ENCODE assay signal across 14 mouse cellular contexts in the genomic region with DNA sequence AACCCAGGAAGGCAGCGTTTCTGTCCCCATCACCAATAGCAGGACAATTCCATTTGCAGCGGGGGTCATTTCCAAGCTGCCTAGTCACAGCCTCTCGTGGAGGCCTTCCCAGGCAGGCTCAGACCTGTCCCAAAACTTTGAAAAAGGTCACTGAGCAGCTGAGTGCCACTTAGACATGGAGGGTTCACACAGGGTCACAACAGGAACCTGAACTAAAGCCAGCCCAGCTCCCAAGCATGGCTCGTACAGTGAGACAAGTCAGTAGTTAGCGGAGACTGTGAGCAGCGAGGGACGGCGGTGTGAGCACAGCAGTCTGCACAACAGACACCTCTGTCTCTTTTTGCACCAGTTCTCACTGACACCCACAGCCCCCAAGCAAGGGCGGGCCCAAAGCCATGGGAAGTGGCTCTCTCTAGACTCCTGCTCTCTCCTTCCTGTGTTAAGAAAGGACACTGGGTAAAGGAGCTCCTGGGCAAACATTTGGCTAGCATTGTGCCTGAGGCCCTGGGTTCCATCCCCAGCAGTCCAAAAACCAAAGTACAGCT. TPM values are rescaled to one million over a fixed set of nuclear protein-coding genes. Genes with fewer than 3 reads are reported as not detected.
DNase-seq lines count a peak whose midpoint lies in the region; ATAC-seq and TF ChIP-seq lines count a peak whose summit lies in the region.
"Had no signal": no experiment of that assay in that cellular context is flagged by ENCODE, and none has a peak within 500 bp of the region (broad histone marks: within the 10 kb centered on the region; RNA-seq: fewer than 3 reads in every experiment).

No protein-coding gene starts in this region.

- no peaks in the 10 kb centered on the region for H3K27me3 ChIP-seq in lung, embryonic 14.5 days (ENCODE audit: insufficient read depth, low read length)
- H3K27me3 ChIP-seq in midbrain, postnatal 0 days (ENCODE audit: insufficient read depth, low read length), result no peaks in the 10 kb centered on the region
- H3K27me3 ChIP-seq: forebrain, embryonic 15.5 days had no signal

- no peaks in the 10 kb centered on the region for H3K36me3 ChIP-seq in lung, embryonic 14.5 days (ENCODE audit: insufficient read depth)
- H3K36me3 ChIP-seq in midbrain, postnatal 0 days (ENCODE audit: insufficient read depth, low read length), result no peaks in the 10 kb centered on the region
- H3K36me3 ChIP-seq: forebrain, embryonic 15.5 days had no signal

- no peak overlapping the region for H3K27ac ChIP-seq in lung, embryonic 14.5 days (ENCODE audit: low read depth)
- no peak overlapping the region for H3K27ac ChIP-seq in midbrain, postnatal 0 days (ENCODE audit: low read depth, low read length)
- H3K27ac ChIP-seq: forebrain, embryonic 15.5 days had no signal

- 57% methylated on average over 9 of the region's 9 CpGs for WGBS in lung, embryonic 14.5 days
- WGBS in lung, adult 2 months, result 41% methylated on average over 9 of the region's 9 CpGs
- WGBS in midbrain, postnatal 0 days, result 79% methylated on average over 9 of the region's 9 CpGs

- H3K9ac ChIP-seq in lung, embryonic 14.5 days, result no peak overlapping the region
- no peak overlapping the region for H3K9ac ChIP-seq in midbrain, postnatal 0 days (replicated peaks; ENCODE audit: low read length, poor library complexity, severe bottlenecking)
- H3K9ac ChIP-seq: forebrain, embryonic 15.5 days had no signal

- no peak overlapping the region for H3K4me2 ChIP-seq in lung, embryonic 14.5 days
- H3K4me2 ChIP-seq in midbrain, postnatal 0 days (ENCODE audit: low read depth, low read length, poor library complexity, severe bottlenecking), result no peak overlapping the region
- H3K4me2 ChIP-seq: forebrain, embryonic 15.5 days had no signal

- peak; percentile 29 for DNase-seq in CD4-positive, CD25-positive, alpha-beta regulatory T cell, adult 2 months (ENCODE audit: low read depth, low spot score)
- peak; percentile 25 for DNase-seq in lung, embryonic 14.5 days
- DNase-seq in lung, adult 2 months, result no peak
- DNase-seq in heart, postnatal 10 days, result peak; percentile 74 to 76
- DNase-seq in thymus, postnatal 14 days, result peak; percentile 59
- DNase-seq in midbrain, postnatal 0 days (ENCODE audit: low spot score), result no peak
- no peak for DNase-seq in left cerebral cortex, postnatal 4 days
- DNase-seq: cerebellum, postnatal 36 days had no signal

- H3K4me3 ChIP-seq in lung, embryonic 14.5 days (ENCODE audit: low read depth, low read length), result no peak overlapping the region
- H3K4me3 ChIP-seq in lung, adult 2 months (replicated peaks; ENCODE audit: extremely low read depth, low read depth, low read length), result no peak overlapping the region
- H3K4me3 ChIP-seq in midbrain, postnatal 0 days (ENCODE audit: low read depth, low read length), result no peak overlapping the region
- H3K4me3 ChIP-seq: forebrain, embryonic 15.5 days had no signal

- no peaks in the 10 kb centered on the region for H3K9me3 ChIP-seq in lung, embryonic 14.5 days (ENCODE audit: low read depth, low read length)
- H3K9me3 ChIP-seq in midbrain, postnatal 0 days (ENCODE audit: low read length), result no peaks in the 10 kb centered on the region
- H3K9me3 ChIP-seq: forebrain, embryonic 15.5 days had no signal

- intact Hi-C loops in heart, postnatal 10 days (cut with DNase I), result loop anchor here (2.0 kb wide), 2 partner anchors 45 to 49 kb away; a partner anchor contains a TSS
- intact Hi-C loops in left cerebral cortex, postnatal 4 days (cut with DNase I), result no loop called here

- no peak for TF ChIP-seq CTCF in lung, embryonic 14.5 days (IDR thresholded peaks at IDR 0.05; ENCODE audit: low read depth)
- no peak for TF ChIP-seq CTCF in lung, adult 2 months (IDR thresholded peaks at IDR 0.05; ENCODE audit: insufficient read depth, low read length)
- TF ChIP-seq CTCF in midbrain, postnatal 0 days (IDR thresholded peaks at IDR 0.05), result no peak

- TF ChIP-seq POLR2A in lung, adult 2 months (IDR thresholded peaks at IDR 0.05; ENCODE audit: borderline replicate concordance, extremely low read depth, low read depth, low read length), result no peak

- no peak for ATAC-seq in CD4-positive, CD25-positive, alpha-beta regulatory T cell, adult 4 months
- no peak for ATAC-seq in lung, embryonic 14.5 days (ENCODE audit: insufficient read depth)
- ATAC-seq in midbrain, postnatal 0 days (ENCODE audit: low FRiP score), result no peak
- ATAC-seq: forebrain, embryonic 15.5 days had no signal

- H3K4me1 ChIP-seq in lung, embryonic 14.5 days (ENCODE audit: insufficient read depth), result peaks cover 16% of the 10 kb centered on the region; the same call in 1 of the 2 replicates
- peaks cover 32% of the 10 kb centered on the region for H3K4me1 ChIP-seq in lung, adult 2 months (ENCODE audit: control insufficient read depth, insufficient read depth, low read length)
- no peaks in the 10 kb centered on the region for H3K4me1 ChIP-seq in midbrain, postnatal 0 days (ENCODE audit: insufficient read depth, low read length)
- H3K4me1 ChIP-seq: forebrain, embryonic 15.5 days had no signal

RNA-seq across cellular contexts. Expression of a gene that starts 45.4 kb away (rescaled TPM):
- polyA plus RNA-seq in CD4-positive, CD25-positive, alpha-beta regulatory T cell, adult 4 months (2017; shearing (Covaris generic)), result 1 to 10 TPM; 2.5 to 3.9 TPM
- polyA plus RNA-seq in lung, embryonic 14.5 days (2014; fragmentation: Nextera tagmentation; extraction: Ambion mirVana), result 9.1 and 9.3 TPM in 2 replicates
- 8.8 and 11.6 TPM in 2 replicates for polyA plus RNA-seq in lung, adult 2 months (2012; rRNA removed)
- total RNA-seq in heart, postnatal 10 days (2021), result 1 to 10 TPM; 1.2 to 1.5 TPM
- total RNA-seq in midbrain, postnatal 0 days (2014; rRNA removed), result 4.1 and 7.9 TPM in 2 replicates
- 4.6 and 4.8 TPM in 2 replicates for polyA plus RNA-seq in midbrain, postnatal 0 days (2015; fragmentation: Nextera tagmentation; extraction: Ambion mirVana)
- 1 to 10 TPM; 1.9 to 2.0 TPM for total RNA-seq in left cerebral cortex, postnatal 4 days (2021)

RNA-seq across cellular contexts. Expression of a gene that starts 48.5 kb away (rescaled TPM):
- 1 to 10 TPM; 2.4 to 3.7 TPM for polyA plus RNA-seq in CD4-positive, CD25-positive, alpha-beta regulatory T cell, adult 4 months (2017; shearing (Covaris generic))
- polyA plus RNA-seq in lung, embryonic 14.5 days (2014; fragmentation: Nextera tagmentation; extraction: Ambion mirVana), result not detected in 2 replicates
- polyA plus RNA-seq in lung, adult 2 months (2012; rRNA removed), result 0.82 and 2.7 TPM in 2 replicates
- not detected for total RNA-seq in heart, postnatal 10 days (2021)
- not detected in 2 replicates for total RNA-seq in midbrain, postnatal 0 days (2014; rRNA removed)
- polyA plus RNA-seq in midbrain, postnatal 0 days (2015; fragmentation: Nextera tagmentation; extraction: Ambion mirVana), result not detected in 2 replicates
- total RNA-seq in left cerebral cortex, postnatal 4 days (2021), result not detected
- total RNA-seq: hematopoietic stem cell, adult 5-6 weeks had no signal
- polyA plus RNA-seq: forebrain, embryonic 15.5 days; limb, embryonic 14.5 days; neural tube, embryonic 14.5 days had no signal

RNA-seq across cellular contexts. Expression of a gene that starts 50.8 kb away (rescaled TPM):
- polyA plus RNA-seq in CD4-positive, CD25-positive, alpha-beta regulatory T cell, adult 4 months (2017; shearing (Covaris generic)), result not detected
- not detected in 2 replicates for polyA plus RNA-seq in lung, embryonic 14.5 days (2014; fragmentation: Nextera tagmentation; extraction: Ambion mirVana)
- polyA plus RNA-seq in lung, adult 2 months (2012; rRNA removed), result not detected in 2 replicates
- total RNA-seq in heart, postnatal 10 days (2021), result not detected
- not detected in 2 replicates for total RNA-seq in midbrain, postnatal 0 days (2014; rRNA removed)
- polyA plus RNA-seq in midbrain, postnatal 0 days (2015; fragmentation: Nextera tagmentation; extraction: Ambion mirVana), result not detected in 2 replicates
- total RNA-seq in left cerebral cortex, postnatal 4 days (2021), result not detected
- total RNA-seq: hematopoietic stem cell, adult 5-6 weeks had no signal
- polyA plus RNA-seq: forebrain, embryonic 15.5 days; large intestine, adult 2 months; limb, embryonic 14.5 days; neural tube, embryonic 14.5 days had no signal

RNA-seq across cellular contexts. Expression of a gene that starts 56.0 kb away (rescaled TPM):
- not detected for polyA plus RNA-seq in CD4-positive, CD25-positive, alpha-beta regulatory T cell, adult 4 months (2017; shearing (Covaris generic))
- polyA plus RNA-seq in lung, embryonic 14.5 days (2014; fragmentation: Nextera tagmentation; extraction: Ambion mirVana), result not detected in 2 replicates
- polyA plus RNA-seq in lung, adult 2 months (2012; rRNA removed), result 0.83 and 1.8 TPM in 2 replicates
- not detected for total RNA-seq in heart, postnatal 10 days (2021)
- not detected in 2 replicates for total RNA-seq in midbrain, postnatal 0 days (2014; rRNA removed)
- not detected in 2 replicates for polyA plus RNA-seq in midbrain, postnatal 0 days (2015; fragmentation: Nextera tagmentation; extraction: Ambion mirVana)
- not detected for total RNA-seq in left cerebral cortex, postnatal 4 days (2021)
- total RNA-seq: hematopoietic stem cell, adult 5-6 weeks had no signal
- polyA plus RNA-seq: forebrain, embryonic 15.5 days; limb, embryonic 14.5 days; neural tube, embryonic 14.5 days had no signal

Comparison
In these comparisons a context has a peak if more than half of its experiments do, and no peak if none do; other contexts are left out.
1. DNase-seq: peak in CD4-positive, CD25-positive, alpha-beta regulatory T cell, adult 2 months (single experiment), lung, embryonic 14.5 days (single experiment), heart, postnatal 10 days (2 of 2) and thymus, postnatal 14 days (single experiment); none in lung, adult 2 months (single experiment), midbrain, postnatal 0 days (single experiment) and left cerebral cortex, postnatal 4 days (single experiment).